Mouse (Mus musculus): Measurements from ENCODE around the gene 4931428F04Rik.
"Not testable (repeated sequence)": the region's sequence is repeated elsewhere in the genome, so short reads cannot be mapped to it uniquely, and the experiment has no call there.

Gene 4931428F04Rik

DNA sequence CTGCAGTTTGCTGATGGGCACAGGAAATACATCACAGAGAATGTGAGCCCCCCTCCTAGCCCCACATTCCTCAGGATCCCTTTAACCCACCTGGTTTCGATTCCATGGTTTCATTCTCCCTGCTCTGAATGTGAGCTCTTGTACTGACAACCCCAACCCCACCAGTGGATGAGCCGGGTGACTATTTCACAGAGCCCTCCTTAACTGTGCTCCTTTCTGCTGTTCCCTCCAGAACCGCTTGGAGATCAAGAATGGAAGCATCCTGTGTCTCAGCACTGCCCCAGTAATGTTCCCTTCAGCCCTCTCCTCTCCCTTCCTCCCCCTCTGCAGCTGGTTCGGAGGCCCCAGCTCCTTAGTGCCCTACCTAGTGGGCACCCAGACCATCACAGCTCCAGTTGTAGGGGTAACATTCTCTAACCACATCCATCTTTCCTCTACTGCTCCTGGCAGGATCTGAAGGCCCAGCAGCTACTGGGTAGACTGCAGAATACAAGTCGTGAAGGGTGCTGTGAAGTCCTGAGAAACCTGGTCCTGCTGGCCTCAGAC is 16.6 kb upstream of the 4931428F04Rik start:
- DNase-seq: no peak

DNA sequence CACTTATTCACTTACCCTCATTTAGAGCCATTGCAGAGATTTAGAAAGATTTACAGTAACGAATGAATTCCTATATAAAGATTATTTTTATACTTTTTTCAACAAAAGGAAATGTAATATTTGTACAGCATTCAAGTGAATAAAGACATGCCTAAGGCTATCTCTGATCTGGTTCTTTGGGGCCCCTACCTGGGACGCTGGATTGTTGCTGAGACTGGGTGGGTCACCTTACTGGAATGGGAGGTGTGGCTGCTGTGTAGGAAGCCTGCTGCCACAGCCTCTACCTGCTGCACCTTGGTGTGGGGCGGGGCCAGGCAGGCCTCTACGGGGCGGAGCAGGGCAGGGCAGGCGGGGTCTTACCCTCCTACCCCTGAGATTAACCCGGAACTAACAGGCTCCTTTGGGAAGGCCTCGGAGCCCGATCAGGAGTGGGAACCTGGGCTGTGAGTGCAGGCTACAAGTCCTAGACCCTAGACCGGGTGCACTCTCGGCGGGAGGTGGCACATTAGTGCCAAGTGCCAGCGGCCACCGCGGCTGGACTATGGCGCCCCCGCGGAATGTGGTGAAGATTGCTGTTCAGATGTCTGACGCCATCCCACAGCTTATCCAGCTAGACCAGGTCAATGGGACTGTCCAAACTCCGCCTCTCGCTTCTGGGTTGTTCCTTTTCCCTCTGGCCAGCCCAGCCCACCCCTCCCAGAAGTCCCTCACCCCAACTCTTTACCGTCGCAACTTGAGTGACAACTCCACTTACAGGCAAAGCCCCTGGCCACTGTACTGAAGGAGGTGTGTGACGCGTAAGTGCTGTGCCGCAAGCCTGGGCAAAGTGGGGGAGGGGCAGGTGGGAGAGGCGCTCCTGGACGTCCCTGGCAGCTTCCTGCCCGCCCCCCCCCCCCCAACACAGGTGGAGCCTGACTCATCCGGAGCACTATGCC is 15.8 kb upstream of the 4931428F04Rik start, which contains the start of gene Elmo3:
Elmo3 (plus strand) TSS at position 391 of the 935 bp plus-strand sequence.
- DNase-seq: peak; percentile 81

DNA sequence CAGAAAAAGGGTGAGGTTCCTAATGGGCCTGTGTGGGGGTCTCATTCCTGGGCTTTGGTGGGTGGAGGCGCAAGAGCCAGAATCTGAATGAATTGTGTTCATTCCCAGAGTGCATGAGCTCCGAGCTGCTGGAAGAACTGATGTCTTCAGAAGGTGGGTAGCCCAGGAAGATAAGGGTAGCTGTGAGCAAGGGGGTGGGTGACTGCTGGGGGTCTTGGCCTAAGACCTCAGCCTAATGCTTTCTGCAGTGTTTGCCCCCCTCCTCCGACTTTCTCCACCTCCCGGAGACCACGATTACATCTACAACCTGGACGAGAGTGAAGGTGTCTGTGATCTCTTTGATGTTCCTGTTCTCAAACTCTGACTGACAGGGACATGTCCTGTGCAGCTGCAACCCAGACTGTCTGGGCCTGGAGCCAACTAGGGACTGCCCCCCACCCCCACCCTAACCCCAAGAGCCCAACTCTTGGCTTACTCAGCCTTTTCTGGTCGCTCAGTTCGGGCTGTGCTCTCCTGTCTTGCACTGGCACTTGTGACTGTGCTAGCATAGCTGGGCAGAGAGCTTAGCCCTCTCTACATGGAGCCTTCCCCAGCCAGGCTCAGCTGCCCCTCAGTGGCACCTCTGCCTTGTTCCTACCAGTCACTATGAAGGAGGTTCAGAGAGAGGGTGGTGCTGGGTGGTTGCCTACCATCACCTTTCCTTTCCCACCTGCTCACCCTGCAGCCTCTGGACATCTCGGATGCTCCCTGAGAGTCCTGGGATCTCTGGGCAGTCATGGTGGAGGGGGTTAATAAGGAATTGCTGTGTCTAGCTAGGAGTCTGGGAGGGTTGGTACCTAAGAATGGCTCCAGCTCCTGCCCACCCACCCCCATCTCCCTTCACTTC is 14.9 kb upstream of the 4931428F04Rik start:
- DNase-seq: peak; percentile 56

DNA sequence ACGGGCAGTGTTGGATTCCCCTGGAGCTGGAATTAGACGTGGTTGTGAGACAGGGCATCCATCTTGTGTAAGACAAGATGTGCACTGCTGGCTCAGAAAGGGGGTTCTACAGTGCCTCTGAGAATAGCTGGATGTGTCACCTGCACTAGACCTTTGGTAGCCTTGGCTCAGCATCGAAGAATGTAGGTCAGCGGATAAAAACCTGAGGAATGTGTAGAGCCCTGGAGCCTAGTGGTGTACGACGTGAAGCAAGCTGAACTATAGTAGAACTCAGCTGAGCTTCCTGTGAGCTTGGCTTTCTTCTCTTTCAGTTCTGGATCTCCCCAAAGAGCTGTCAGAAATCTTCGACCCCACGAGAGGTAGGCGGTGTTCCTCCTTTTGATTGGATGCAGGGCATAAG is 14.2 kb upstream of the 4931428F04Rik start:
- no peak for DNase-seq

DNA sequence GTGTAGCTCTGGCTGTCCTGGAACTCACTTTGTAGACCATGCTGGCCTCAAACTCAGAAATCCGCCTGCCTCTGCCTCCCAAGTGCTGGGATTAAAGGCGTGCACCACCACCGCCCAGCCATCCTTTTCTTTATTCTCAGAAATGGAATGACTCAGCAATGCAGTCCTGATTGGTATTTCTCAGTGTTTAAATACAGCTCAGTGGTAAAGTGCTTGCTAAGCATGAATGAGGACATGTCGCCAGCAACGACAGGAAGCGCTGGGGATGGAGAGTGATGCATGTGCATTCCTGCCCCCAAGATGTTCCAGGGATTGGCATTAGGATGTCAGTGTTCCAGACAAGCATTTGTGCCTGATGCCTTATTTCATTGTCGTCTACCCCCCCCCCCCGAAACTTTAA is 13.7 kb upstream of the 4931428F04Rik start:
- no peak for DNase-seq

DNA sequence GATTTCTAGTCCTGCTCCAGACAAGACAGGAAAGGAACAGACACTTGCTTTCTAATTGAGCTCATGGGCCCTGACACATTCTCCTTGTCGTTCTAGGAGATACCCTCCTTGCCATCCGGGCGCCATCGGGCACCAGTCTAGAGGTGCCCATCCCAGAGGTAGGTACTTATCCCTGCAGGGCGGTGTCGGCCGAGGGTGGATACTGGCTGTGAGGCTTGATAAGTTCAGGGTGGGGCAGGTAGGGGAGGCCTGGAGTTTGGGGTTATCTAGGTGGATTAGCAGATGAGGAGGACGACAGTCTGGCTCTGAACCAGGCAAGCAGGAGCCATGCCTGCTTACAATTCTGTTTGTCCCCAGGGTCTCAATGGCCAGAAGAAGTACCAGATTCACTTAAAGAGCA is 10.3 kb upstream of the 4931428F04Rik start:
- peak; percentile 95 for DNase-seq

DNA sequence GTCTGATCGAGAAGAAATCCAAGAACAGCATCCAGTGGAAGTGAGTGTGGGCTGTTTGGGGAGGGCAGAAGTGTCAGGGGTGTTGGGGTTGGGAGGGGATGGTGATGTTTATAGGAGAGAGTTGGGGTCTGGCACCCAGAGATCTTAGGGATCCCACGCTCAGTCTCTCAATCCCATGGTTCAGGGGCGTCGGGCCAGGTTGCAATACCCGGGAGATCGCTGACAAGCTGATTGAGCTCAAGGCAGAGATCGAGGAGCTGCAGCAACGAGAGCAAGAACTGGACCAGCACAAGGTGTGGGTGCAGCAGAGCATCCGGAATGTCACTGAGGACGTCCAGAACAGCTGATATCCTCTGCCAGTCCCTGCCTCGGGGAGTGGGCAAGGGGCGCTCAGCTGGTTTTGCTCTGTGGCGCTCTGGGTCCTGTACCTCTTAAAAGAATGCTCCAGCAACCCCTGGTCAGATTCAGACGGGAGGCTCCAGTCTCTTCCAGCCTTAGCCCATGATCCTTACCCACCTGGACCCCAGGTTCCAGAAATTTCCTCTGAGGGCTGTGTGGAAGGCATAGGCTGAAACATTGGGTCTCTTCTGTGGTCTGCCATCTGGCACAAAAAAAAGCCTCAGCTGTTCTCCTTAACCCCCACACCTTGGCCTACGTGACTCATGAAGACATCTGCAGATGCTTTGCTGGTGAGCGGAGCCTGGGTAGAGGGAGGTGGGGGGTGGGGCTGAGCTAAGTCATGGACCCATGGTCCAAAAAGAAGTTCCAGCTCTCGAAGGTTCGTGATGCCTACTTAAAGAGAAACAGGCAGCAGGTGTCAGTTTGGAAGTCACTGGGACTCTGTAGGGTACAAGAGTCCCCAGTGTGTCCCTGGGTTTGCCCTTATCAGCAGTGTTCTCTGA is 8.9 kb upstream of the 4931428F04Rik start:
- peak; percentile 68 for DNase-seq

DNA sequence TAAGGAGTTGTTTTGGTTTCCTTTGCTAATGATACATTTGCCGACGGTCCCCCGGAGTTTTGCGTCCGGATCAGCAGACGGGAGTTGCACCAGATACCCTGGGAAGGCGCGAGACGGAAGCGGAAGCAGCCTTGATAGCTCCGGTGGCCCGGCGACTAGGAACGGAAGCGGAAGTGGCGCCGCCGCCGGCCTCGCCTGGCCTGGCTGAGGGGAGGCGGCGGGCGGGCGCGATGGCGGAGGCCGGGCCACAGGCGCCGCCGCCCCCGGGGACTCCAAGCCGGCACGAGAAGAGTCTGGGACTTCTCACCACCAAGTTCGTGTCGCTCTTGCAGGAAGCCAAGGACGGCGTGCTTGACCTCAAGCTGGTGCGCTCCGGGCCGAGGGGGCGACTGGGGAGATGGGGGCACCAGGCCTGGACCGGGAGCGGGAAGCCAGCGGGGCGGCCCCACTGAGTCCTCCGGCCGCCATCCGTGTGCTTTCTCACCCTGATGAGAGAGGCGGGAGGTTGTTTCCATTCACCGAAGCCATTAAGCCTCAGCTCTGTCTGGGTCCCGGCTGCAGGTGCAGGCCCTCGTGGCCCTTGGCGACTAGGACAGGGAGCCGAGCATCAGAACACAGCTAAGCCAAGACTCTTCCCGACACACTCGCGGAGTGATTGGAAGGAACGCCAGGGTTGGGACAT is 8.0 kb upstream of the 4931428F04Rik start, which contains the start of gene E2f4:
E2f4 (plus strand) TSS at position 153 of the 682 bp plus-strand sequence.
- peak; percentile 95 for DNase-seq

DNA sequence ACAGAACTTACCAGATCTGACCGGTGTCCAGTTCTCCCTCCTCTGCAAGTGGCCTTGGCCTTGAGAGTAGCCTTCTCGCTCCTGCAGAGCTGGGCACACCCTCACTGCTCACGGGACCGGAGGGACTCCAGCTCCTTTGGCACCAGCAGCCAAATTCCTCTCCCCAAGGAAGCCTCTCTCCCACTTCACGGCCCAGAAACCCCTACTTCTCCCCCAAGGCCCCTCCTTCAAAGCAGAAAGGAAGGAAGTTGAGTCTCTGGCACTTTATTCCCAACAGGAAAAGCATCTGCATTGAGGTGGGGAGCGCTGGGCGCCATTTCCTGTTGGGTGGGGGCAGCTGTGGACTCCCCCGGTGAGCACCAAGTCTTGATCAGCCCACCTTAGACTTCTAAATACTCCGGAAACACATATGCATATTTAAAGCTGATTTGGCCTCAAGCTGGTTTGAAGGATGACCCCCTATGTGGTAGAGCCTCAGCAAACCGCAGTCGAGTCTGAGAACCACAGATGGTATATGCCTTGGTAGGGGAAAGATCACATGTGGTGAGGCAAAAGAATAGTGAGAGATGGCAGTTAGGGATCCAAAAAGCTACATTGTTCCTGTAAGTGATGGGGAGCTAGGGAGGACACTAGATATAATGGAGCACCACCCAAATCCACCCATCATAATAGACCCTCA is 6.4 kb upstream of the 4931428F04Rik start, which contains the start of gene Exoc3l:
Exoc3l (minus strand) TSS at position 207 of the 679 bp plus-strand sequence.
- DNase-seq: no peak

DNA sequence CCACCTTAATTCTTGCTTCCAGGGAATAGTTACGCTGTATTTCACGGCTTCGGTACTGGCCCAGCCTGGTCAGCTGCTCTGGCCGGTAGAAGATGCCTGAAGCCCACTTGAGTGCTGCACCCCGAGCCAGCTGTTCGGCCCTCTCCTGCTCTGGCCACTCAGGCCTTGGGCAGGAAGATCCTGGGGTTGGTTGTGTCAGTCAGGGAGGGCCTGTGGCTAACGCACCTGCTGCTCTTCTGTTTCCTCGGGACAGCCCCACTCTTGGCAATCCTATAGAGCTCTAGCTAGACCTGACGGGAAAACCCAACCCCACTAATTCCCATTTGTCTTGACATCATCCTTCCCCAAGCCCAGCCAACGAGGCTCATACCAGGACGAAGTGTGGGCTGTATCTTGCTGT is 5.6 kb upstream of the 4931428F04Rik start:
- DNase-seq: no peak

DNA sequence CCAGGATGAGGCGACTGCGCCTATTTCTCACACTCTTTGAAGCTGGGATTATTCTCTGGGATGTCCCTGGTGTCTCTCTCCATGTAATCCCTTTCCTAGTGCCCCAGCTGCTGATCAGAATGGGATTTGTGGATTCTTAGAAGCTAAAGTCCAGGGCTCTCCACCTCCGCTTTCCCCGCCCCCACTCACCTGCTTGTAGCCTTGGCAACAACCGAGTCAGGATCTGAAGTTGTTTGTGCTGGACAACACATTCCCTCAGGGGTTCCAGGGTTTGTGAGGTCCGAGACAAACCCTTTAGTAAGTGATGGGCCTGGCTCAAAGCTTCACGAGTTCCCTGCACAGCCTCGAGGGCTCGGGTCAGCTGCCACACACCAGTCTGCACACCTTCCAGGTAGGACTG is 5.1 kb upstream of the 4931428F04Rik start:
- DNase-seq: no peak

DNA sequence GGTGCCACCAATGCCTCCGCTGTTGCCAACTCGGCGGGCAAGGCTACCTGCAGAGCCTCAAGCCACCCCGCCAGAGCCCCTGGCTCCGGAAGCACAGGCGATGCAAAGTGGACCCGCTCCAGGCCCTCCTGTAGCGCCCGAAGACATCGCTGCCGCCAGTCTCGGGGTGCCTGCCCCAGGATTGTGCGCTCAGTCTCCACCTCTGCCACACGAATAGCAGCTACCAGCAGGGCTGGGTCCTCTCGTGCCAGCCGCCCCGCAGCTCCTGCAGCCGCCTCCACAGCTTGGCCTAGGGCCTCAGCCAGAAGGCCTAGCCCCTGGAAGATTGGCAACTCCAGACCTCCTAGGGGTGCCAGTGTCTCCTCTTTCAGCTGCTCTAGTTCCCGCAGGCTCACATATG is 3.7 kb upstream of the 4931428F04Rik start:
- DNase-seq: no peak

DNA sequence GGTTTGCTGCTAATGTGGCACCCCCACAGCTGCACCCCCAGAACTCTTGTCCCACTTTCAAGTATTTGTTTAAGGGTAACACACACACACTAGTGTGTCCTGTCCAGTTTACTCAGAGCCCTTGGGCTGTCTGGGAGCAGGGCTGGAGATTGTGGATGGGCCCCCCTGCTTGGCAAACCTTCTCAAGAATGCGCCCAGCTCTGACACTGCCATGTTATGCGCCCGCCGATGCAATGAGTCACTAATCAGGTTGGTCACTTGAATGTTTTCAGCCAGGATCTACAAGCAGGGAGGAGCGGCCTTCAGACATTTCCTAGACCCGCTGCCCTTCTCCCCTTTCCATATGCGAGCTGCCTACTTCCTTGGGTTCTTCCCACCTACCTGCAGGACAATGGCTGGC is 2.8 kb upstream of the 4931428F04Rik start:
- no peak for DNase-seq

DNA sequence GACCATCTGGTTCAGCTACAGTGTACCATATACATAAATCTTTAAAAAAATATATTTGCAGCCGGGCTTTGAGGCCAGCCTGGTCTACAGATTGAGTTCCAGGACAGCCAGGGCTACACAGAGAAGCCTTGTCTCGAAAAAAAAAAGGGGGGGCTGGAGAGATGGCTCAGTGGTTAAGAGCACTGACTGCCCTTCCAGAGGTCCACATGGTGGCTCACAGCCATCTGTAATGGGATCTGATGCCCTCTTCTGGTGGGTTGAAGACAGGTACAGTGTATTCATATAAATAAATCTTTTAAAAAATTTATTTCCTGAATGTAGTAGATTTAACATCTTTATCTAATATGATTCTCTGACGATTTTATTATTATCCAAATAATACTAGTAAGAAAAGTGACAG is 2.1 kb upstream of the 4931428F04Rik start:
- not testable (repeated sequence) for DNase-seq

DNA sequence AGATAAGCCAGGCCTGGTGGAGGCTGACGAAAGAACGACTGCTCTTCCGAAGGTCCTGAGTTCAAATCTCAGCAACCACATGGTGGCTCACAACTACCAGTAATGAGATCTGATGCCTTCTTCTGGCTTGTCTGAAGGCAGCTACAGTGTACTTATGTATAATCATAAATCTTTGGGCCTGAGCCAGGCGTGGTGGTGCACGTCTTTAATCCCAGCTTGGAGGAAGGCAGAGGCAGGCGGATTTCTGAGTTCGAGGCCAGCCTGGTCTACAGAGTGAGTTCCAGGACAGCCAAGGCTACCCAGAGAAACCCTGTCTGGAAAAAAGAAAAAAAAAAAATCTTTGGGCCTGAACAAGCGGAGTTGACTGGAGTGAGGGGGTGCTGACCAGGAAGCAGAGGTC is 1.7 kb upstream of the 4931428F04Rik start:
- not testable (repeated sequence) for DNase-seq

DNA sequence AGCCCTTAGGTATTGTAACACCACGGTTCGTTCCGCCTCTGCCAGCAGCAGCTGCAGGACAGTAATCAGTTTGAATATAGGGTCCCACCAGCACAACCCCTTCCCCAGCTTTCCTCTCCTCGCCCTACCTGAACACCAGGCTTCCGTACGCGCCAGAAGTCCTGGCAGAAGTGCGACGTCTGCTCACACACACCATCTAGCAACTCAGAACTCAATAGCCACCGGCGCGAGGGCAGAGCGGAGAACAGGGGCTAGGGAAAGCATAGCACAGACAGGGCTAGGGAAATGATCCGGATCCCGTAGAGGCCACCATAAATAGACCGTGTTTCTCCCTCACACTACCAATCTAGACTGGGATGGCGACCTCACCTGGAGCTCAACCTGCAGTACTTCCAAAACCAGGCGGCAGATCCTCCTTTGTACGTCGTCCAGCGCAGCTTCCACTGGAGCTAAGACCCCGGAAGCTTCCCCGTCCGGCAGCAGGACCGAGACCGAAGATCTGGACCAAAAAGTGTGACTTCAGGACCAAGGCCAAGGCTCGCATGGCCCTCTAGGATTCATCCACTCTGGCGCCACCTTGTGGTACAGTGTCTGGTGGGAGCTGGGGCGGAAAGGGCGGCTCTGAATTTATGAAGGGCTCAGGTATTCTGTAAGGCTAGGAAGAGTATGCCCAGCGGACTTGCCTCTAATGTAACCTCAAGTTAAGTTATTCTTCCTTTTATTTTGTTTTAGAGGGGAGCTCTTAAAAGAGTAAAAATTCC is 1.1 kb upstream of the 4931428F04Rik start:
- DNase-seq: peak; percentile 91

DNA sequence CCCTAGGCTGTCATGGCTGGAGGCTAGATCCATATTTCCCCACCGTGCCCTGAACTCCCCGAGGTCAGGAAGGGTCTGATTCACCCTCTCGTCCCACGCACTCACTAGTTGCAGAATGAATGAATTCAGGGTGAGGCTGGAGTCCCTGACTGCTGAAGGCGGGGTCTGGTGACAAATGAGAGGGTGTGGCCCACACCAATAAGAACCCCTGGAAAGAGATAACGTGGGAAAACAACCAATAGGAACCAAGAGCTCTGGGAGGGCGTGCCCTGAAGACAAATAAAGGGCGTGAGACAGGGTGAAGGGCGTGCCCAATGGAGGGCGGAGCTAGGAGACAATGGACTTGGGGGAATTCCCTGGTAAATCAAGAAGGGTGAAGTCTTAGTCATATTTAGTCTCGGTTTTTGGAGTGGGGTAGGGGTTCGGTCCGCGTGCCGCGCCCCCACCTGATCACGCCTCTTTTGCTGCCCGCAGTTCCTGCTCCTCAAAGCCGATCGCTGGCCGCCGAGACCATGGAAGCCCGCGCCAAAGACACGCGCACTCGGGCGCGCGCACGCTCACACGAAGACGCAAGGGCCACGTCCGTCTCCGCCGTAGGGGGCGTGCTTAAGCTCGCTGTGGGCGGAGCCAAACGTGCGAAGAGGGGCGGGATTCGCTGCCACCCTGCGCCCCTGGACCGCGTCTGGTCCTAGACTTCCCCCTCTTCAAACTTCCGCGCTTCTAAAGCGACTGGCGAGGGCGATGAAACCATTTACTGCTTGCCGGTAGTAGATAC is 519 bp downstream of the 4931428F04Rik start:
- peak; percentile 88 for DNase-seq

DNA sequence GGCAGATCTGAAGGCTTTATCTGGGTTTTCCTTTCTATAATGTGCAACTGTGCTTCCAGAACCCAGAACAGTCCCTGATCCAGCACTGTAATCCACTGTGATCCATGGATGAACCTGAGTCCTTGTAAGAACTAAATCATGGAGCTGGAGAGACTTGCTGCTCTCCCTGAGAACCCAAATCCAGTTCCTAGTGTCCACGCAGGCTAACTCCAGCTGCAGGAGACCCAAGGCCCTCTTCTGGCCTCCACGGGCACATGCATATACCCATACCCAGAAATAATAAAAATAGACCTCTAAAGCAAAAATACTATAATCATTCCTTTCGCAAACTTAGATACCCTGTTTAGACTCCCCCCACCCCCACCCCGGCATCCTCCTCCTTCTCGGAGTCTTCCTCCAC is 1.4 kb downstream of the 4931428F04Rik start:
- no peak for DNase-seq

DNA sequence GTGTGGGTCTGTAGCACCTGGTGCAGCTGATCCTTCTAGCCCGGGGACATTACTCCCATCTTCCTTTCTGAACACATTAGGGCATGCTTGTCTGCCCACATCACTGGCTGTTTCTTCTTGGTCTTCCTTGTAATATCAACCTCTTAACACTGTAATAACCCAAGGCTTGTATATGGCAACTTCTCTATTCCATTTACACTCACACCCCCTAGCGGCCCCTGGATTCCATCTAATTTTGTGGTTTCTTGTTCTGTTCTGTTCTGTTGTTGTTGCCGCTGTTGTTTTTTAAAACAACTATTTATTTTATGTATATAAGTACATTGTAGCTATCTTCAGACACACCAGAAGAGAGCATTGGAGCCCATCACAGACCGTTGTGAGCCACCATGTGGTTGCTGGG is 2.8 kb downstream of the 4931428F04Rik start:
- no peak for DNase-seq

Data from liver (tissue).